Mouse (Mus musculus) right cerebral cortex, adult 18-20 months (tissue): Measurements from ENCODE around the gene 2310011J03Rik.

Experiments
- DNase-seq: peaks from one replicate; pipeline ENCODE4 v3.0.0; 2022; ENCODE audit warnings: mixed read lengths

2310011J03Rik gene

GRCm38 (mm10) chr10:80292251-80293146, 27.8 kb downstream of the 2310011J03Rik start, which contains the start of gene Rps15:
TSS of gene Rps15 (plus strand) at chr10:80292453.
- peak; percentile 94 for DNase-seq

- no peak for DNase-seq
These were observed 31.7 kb downstream of the 2310011J03Rik start for GRCm38 (mm10) chr10:80288657-80289056.

DNA sequence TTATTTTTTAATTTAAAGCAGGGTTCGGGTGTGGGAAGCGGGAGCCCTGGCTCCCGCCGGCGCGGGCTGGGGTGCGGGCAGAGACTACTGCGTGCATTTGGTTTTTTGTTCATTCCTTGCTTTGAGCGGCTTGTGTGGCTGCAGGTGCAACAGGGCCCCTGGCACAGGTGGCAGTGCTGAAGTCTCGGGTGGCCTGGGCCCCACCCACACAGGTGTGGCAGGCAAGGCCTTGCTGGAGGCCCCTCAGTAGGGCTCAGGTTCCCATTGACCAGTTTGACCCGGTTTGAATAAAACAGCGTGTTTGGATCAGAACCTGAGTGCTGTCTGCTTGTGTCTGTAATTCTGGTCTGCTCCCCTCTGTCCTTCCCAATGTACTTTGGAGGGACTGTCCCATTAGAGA, 32.2 kb downstream of the 2310011J03Rik start:
- DNase-seq = no peak

- no peak for DNase-seq
These were observed 34.9 kb downstream of the 2310011J03Rik start for GRCm38 (mm10) chr10:80285222-80286070.

DNA sequence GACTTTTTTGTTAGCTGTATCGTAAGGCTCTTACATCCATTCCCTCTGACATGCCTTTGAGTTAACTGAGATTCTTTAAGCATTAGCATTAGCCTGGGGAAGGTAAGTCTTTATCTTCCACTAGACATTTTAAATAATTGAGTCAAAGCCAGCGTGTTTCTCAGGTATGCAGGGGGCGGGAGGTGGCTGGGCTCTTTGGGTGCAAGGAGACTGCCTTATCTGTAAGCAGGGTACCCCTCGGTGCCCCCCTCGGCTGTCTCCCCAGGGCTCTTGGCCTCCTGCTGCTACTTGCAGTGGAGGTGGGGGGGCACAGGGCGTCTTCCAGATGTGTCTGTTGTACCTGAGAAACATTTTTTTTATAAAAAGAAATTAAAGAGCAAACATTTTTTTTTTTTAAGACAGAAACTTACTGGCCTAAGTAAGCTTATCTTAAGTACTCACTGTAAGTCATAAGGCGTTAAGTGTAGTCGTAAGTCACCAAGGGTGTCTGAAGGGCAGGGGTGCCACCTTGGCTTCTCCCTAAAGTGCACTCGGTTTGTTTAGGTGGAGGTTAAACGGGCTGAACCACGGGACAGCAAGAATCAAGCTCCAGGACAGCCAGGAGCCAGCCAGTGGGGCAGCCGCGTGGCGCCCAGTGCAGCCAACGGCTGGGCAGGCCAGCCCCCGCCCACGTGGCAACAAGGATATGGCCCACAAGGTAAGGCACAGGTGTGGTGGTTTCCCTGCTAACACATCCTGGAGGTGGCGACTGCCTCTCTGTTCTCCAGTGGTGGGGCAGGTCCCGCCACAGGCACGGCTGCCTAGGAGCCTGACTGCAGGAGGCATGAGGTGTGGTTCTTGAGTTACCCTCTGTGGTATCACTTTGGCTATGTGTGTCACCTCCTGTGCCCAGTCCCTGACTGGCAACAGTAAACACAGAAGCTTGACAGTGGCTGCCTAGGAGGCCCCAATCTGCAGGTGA, 37.6 kb downstream of the 2310011J03Rik start:
- no peak for DNase-seq

DNA sequence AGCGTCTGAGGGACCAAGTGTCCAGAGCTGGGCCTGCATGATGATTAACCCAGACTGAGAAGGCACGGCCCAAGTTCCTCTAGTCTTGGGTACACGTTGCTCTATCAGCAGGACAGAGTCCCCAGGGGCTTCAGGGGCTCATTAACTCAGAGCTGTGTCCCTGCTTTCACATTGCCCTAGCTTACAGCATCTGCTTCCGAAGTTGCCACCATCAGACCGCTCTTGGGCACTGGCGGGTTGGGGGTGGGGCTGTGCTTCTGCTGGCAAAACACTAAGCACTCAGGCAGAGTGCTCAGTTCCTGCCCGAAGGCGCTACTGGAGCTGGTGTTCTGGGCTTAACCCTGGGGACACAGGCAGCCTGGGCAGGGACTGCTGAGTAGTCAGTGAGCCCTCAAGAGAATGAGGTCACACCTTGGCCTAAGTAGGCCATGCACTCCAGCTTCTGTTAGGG, 38.4 kb downstream of the 2310011J03Rik start:
- DNase-seq = no peak

- DNase-seq = no peak
These were observed 39.0 kb downstream of the 2310011J03Rik start for GRCm38 (mm10) chr10:80281304-80281703.

GRCm38 (mm10) chr10:80279273-80279672, 41.1 kb downstream of the 2310011J03Rik start:
- no peak for DNase-seq

DNA sequence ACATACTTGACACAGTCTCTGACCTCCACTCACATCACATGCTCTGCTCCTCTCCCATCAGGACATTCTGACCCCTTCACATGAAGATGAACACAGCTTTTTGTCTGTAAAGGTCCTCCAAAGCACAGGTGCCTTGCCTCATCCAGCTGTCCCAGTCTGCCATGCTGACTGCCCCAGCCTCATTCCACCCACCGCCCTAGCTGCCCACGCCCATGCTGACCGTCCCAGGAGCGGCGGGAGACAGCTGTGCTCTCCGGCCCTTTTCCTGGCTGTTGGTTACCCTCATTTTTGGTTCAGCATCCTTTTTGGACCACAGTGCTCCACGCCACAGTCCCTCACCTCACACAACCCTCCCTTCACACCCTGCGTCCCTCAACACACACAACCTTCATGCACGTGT, 41.9 kb downstream of the 2310011J03Rik start:
- DNase-seq = no peak

DNA sequence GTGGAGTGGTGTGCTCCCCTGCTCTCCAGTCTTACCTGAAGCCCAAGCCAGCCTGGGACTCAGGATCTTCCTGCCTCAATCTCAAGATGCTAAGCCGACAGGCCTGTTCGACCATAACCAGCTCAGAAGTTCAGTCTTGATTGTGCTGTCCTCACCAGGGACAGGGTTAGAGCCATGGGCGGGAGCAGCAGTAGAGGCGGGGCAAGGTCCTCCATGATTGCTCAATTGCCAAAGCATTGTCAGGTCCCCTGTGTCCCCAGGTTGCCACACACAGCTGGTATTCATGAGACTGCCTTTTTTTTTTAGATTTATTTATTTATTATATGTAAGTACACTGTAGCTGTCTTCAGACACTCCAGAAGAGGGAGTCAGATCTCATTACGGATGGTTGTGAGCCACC, 44.1 kb downstream of the 2310011J03Rik start:
- no peak for DNase-seq

DNA sequence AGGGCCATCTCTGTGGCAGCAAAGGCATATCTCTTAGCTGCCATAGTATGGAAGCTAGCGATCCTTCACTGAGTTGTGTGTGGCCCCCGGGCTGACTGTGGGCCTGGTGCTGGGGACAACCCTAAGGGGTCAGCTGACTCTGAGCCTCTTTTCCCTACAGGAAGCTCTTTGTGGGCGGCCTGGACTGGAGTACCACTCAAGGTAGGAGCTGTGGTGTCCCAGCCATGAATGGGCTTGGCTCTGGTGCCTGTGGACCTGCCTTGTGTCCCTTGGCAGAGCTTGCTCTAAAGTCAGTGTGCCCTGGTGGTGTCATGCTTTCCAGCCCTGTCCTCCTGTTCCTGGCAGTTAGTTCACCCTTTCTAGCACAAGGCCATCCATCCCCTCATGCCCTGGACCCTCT, 46.5 kb downstream of the 2310011J03Rik start:
- DNase-seq = no peak

GRCm38 (mm10) chr10:80271870-80272585, 48.3 kb downstream of the 2310011J03Rik start:
- DNase-seq = no peak

DNA sequence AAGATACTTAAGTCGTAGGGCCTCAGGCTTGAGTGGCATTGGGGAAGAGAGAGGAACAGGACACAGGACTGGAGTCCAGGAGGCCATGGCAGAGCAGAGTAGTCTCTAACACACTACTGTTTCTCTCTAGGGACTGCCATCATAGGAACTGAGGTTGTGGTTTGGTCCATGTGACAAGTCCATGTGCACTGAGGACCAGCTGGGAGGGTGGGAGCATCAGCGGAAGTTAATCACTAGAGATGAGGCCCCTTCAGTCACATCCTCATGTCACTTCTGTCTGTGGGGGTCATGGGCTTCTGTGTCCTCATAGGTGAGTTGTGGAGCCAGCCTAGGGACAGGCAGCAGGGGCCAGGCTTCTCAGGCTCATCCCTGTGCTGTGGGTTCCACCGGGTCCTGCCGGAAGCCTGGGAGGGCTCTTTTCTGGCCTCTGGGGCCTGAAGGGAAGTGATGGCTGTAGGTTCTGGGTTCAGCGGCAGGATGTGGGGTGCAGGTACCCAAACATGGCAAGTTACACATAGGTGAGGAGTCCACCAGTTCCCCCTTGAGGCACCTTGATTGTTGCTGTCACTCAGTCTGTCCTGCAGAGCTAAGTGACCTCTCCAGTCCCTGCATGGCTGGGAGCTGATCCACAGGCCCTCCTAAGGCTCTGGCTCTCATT, 49.0 kb downstream of the 2310011J03Rik start:
- no peak for DNase-seq

- DNase-seq = no peak
These were observed 49.6 kb downstream of the 2310011J03Rik start for GRCm38 (mm10) chr10:80270734-80271181.

- DNase-seq = no peak
These were observed 50.2 kb downstream of the 2310011J03Rik start for GRCm38 (mm10) chr10:80270099-80270498.
